Mouse (Mus musculus) kidney, adult 2 months (tissue): ENCODE measurements around the gene Rimbp2.

ENCODE experiments used
- CTCF ChIP-seq: fragments of 200-500 bp; conservative IDR thresholded peaks from 2 replicates; pipeline ENCODE4 v1.5.1; 2011; ENCODE audit warnings: low read depth, mild to moderate bottlenecking, control low read depth, low read length, moderate library complexity, mixed read lengths; ENCODE audit not compliant: insufficient read depth, insufficient read length
- POLR2A ChIP-seq: fragments of 200-500 bp; IDR thresholded peaks from one replicate; pipeline ENCODE4 v1.6.1; 2011; ENCODE audit warnings: low read depth, low read length, control low read depth

DNA sequence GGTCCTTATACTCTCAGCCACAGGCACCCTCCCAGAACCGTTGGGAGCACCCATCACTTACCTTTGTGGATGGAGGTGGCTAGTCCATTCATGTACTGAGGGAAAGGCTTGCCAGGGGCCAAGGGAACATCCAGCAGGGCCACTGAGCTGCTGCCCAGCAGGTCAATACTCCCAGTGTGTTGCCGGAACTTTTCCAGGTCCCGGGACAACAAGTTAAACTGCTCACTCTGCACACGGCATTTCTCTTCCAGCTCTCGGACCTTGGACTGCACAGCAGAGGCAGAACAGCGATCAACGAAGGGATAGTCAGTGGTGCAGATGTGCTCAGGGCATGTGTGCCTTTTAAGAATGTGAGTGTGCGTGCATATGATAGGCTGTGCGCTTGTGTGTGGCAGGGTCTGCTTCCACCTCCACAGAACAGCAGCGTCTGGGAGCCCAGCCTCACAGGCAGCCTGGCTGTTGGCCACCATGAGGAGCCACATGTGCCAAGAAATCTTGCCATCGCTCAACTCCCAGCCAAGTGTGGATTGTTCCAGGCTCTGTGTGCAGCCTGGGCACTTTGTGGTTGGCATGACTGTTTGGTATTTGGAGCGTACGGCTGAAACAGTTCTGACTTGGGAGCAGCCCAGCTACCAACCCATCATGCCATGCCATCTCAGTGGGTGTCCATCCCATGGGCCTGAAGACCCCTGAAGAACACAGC, 146.8 kb downstream of the Rimbp2 start:
- TF ChIP-seq POLR2A (no peak), CTCF (no peak)
